Mouse (Mus musculus) liver, postnatal 0 days (tissue): ENCODE measurements around the gene Ddhd1.

ENCODE experiments used
- CTCF ChIP-seq: sonication (generic); IDR thresholded peaks from 2 replicates; pipeline ENCODE4 v1.5.1; 2016; ENCODE audit warnings: antibody characterized with exemption, low read depth
- EP300 ChIP-seq: IDR thresholded peaks from 2 replicates; pipeline ENCODE4 v1.6.1; 2016; ENCODE audit warnings: antibody characterized with exemption, low read depth, mild to moderate bottlenecking

DNA sequence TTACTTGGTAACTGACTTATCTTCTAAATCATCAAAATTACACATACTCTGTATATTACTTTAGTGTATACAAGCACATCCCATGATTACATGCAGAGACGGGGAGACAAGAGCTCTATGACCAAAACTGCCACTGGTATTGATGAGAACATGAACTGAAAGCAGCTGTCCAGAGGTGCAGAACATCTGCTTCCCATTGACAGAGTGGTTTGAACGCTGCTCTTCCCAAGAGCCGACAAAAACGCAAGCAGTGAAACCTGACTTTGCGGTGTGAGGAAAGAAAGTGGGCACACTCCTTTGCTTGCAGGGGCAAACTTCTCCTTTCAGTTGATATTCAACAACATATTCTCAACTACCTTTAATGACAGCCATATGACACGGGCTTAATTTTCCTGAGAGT lies 64.7 kb downstream of the Ddhd1 start:
- no peak for TF ChIP-seq CTCF
- TF ChIP-seq EP300: no peak
